Mouse (Mus musculus) cortical plate, adult 2 months (tissue): ENCODE results near the gene Apobec3.

Source experiments
- CTCF ChIP-seq: fragments of 200-500 bp; IDR thresholded peaks from 2 replicates; pipeline ENCODE4 v1.5.1; 2011; ENCODE audit warnings: mild to moderate bottlenecking, control low read depth, low read length; ENCODE audit not compliant: insufficient read depth; ENCODE audit errors: extremely low read depth
- POLR2A ChIP-seq: fragments of 200-500 bp; IDR thresholded peaks from 2 replicates; pipeline ENCODE4 v1.6.1; 2011; ENCODE audit warnings: mild to moderate bottlenecking, low read length, control low read depth; ENCODE audit not compliant: insufficient read depth; ENCODE audit errors: extremely low read depth

- TF ChIP-seq POLR2A: no peak
- no peak for TF ChIP-seq CTCF
Measured at GRCm38 (mm10) chr15:79943584-79943983, 52.1 kb downstream of the Apobec3 start.
